Mouse (Mus musculus): ENCODE data around the gene Efna2. TPM values are rescaled to one million over a fixed set of nuclear protein-coding genes. Genes with fewer than 3 reads are reported as not detected.

Efna2 gene
- total RNA-seq, 2 experiments from 2014 or later: 7.0 to 8.2 TPM

- peak; percentile 98 to 99 for DNase-seq (ENCODE audit: low spot score in 2 of 2)
Observed at GRCm38 (mm10) chr10:80226416-80227165, 47.3 kb downstream of the Efna2 start, which contains the start of gene Mum1. TSS of gene Mum1 (plus strand) at chr10:80226434.

DNA sequence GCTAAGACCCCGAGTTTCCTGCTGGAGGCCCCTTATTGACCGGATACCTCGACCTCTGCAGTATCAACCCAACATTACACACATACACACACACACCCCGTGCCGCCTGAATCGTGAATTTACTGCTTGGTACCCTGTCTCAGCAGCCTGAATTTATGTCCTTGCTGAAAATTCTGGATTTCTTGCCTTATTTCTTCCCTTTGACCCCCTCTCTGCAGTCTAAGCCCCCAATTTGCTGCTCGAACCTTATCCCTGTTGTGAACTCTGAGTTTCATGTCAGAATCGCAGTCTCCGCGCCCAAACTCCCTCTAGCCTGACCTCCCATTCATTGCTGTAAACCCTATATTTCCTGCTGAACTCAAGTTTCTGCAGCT lies 47.9 kb downstream of the Efna2 start:
- no peak for DNase-seq (ENCODE audit: low spot score in 2 of 2)

DNA sequence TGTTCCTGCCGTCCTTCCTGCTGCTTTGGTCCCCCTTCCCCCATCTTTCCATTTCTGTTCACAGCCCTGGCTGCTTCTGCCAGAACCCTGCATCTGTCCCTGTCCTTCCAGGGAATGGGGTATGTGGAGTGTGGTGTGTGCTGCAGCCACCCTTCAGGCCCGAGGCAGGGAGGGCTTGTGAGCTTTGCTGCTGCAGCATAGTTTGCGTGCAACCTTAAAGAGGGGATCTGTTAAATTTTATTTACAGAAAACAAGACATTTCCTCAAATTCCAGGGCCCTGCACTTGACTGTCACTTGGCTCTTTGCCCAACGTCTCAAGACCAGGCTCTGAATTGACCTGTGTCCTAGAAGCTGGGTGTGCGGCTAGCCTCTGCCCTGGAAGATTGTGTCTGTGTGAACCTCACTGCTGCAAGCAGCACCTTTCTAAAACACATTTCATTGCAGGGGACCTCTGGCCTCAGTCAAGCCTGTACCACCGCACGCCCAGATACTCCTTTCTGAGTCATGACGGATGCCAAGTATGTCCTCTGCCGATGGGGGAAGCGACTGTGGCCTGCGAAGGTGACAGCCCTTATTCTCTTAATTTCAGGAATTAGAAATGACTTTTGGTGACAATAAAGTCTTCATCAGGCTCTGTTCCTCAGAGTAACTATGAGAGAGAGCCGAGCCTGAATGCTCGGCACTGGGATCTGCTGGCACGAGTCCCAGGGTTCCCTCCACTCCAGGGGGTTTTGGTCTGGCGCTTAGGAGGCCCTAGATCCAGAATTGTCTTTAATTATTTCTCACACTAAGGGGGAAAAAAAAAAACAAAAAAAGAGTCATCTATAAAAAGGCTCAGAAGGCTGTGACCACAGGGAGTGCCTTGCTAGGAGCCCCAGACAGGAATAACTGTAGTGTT lies 48.8 kb downstream of the Efna2 start:
- no peak for DNase-seq (ENCODE audit: low spot score in 2 of 2)

GRCm38 (mm10) chr10:80236145-80236825 lies 57.0 kb downstream of the Efna2 start:
- no peak for DNase-seq (ENCODE audit: low spot score in 2 of 2)

DNA sequence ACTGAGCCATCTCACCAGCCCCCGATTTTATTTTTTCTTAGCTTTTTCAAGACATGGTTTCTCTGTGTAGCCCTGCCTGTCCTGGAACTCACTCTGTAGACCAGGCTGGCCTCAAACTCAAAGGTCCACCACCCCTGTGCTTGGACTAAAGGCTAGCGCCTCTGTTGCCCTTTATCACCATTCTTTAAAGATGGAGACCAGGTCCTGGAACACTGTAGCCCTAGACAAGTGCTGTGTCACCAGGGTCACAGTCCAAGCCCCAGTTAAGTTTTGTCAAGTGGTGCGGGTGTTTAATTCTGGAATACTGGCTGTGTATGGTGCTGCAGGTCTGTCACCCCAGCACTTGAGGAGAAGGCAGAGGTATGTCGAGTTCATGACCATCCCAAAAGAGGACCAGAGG lies 57.7 kb downstream of the Efna2 start:
- DNase-seq (ENCODE audit: low spot score in 2 of 2): no peak

DNA sequence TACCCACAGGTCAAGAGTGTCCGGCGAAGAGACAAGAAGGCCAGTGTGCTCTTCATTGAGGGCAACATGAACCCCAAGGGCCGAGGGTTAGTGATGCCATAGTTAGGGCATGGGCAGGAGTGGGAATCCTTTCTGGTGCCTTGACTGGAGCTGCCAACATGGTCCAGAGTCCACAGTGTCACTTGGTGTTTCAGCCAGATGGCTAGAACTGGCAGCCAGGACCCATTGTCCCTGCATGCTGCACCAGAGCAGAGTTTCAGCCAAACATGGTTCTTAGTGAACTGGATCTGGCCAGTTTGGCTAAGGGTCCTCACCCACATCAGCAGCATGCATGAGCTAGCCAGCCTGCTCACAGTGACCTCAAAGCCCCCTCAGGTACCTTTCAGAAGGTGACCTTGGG lies 59.0 kb downstream of the Efna2 start:
- no peak for DNase-seq (ENCODE audit: low spot score in 2 of 2)

Other genes with a start within 250 kb of the Efna2 start
- gene Wdr18, start 219.3 kb upstream of the Efna2 start, total RNA-seq (2021): 10 to 100 TPM; 45.3 to 46.5 TPM
- gene Grin3b, start 208.8 kb upstream of the Efna2 start, total RNA-seq (2021): under 1 TPM; 0.14 to 0.16 TPM
- 100 to 1,000 TPM; 112 to 113 TPM for gene Tmem259, start 195.2 kb upstream of the Efna2 start, total RNA-seq (2021)
- 1 to 10 TPM; 6.7 to 8.0 TPM for gene Cnn2, start 190.9 kb upstream of the Efna2 start, total RNA-seq (2021)
- gene Abca7, start 183.0 kb upstream of the Efna2 start, total RNA-seq (2021): 10 to 100 TPM; 13.0 to 13.7 TPM
- gene Arhgap45, start 162.8 kb upstream of the Efna2 start, total RNA-seq (2021): 1 to 10 TPM; 3.7 to 4.1 TPM
- gene Polr2e, start 139.7 kb upstream of the Efna2 start, total RNA-seq (2021): 10 to 100 TPM; 73.6 to 75.2 TPM
- gene Gpx4, start 132.3 kb upstream of the Efna2 start, total RNA-seq (2021): 100 to 1,000 TPM; 554 to 575 TPM
- 10 to 100 TPM; 16.8 to 18.8 TPM for gene Sbno2, start 73.9 kb upstream of the Efna2 start, total RNA-seq (2021)
- 100 to 1,000 TPM; 108 to 109 TPM for gene Stk11, start 63.7 kb upstream of the Efna2 start, total RNA-seq (2021)
- gene Atp5d, start 40.9 kb upstream of the Efna2 start, total RNA-seq (2021): 100 to 1,000 TPM; 367 to 371 TPM
- gene Cbarp, start 38.6 kb upstream of the Efna2 start, total RNA-seq (2021): 100 to 1,000 TPM; 418 to 437 TPM
- gene Midn, start 31.2 kb upstream of the Efna2 start, total RNA-seq (2021): 100 to 1,000 TPM; 105 TPM
- 10 to 100 TPM; 89.7 to 94.6 TPM for gene Cirbp, start 13.5 kb upstream of the Efna2 start, total RNA-seq (2021)
- 1 to 10 TPM; 6.8 to 7.0 TPM for gene 1600002K03Rik, start 6.5 kb upstream of the Efna2 start, total RNA-seq (2021)
- gene Mum1, start 47.0 kb downstream of the Efna2 start, total RNA-seq (2021): 10 to 100 TPM; 32.2 to 39.3 TPM
- 100 to 1,000 TPM; 219 to 232 TPM for gene Ndufs7, start 69.6 kb downstream of the Efna2 start, total RNA-seq (2021)
- gene Gamt, start 81.5 kb downstream of the Efna2 start, total RNA-seq (2021): 10 to 100 TPM; 16.2 to 21.2 TPM
- gene Dazap1, start 82.0 kb downstream of the Efna2 start, total RNA-seq (2021): 10 to 100 TPM; 75.6 to 81.7 TPM
- gene Rps15, start 113.0 kb downstream of the Efna2 start, total RNA-seq (2021): 1,000 to 10,000 TPM in 1 of 2 experiments, 100 to 1,000 TPM in 1; 965 to 1,061 TPM
- 100 to 1,000 TPM; 106 to 109 TPM for gene Apc2, start 116.5 kb downstream of the Efna2 start, total RNA-seq (2021)
- 10 to 100 TPM; 25.1 to 28.5 TPM for gene 2310011J03Rik, start 141.1 kb downstream of the Efna2 start, total RNA-seq (2021)
- 1 to 10 TPM; 4.8 to 6.9 TPM for gene Pcsk4, start 150.0 kb downstream of the Efna2 start, total RNA-seq (2021)
- 10 to 100 TPM; 13.4 to 13.5 TPM for gene Reep6, start 150.5 kb downstream of the Efna2 start, total RNA-seq (2021)
- 10 to 100 TPM in 1 of 2 experiments, 1 to 10 TPM in 1; 8.8 to 10.4 TPM for gene Adamtsl5, start 168.9 kb downstream of the Efna2 start, total RNA-seq (2021)
- 10 to 100 TPM; 25.8 to 34.6 TPM for gene Plk5, start 177.0 kb downstream of the Efna2 start, total RNA-seq (2021)
- 10 to 100 TPM; 20.1 to 20.7 TPM for gene Mex3d, start 208.2 kb downstream of the Efna2 start, total RNA-seq (2021)
- 100 to 1,000 TPM; 143 to 166 TPM for gene Mbd3, start 220.1 kb downstream of the Efna2 start, total RNA-seq (2021)
- gene Uqcr11, start 227.3 kb downstream of the Efna2 start, total RNA-seq (2021): 100 to 1,000 TPM; 383 to 388 TPM